Mouse (Mus musculus): ENCODE results near the gene Zfp692. TPM values are rescaled to one million over a fixed set of nuclear protein-coding genes. Genes with fewer than 3 reads are reported as not detected.
"Not testable (repeated sequence)": the region's sequence is repeated elsewhere in the genome, so short reads cannot be mapped to it uniquely, and the experiment has no call there.

The Zfp692 gene
- total RNA-seq, 2 experiments from 2014 or later, result 27.3 to 36.8 TPM

DNA sequence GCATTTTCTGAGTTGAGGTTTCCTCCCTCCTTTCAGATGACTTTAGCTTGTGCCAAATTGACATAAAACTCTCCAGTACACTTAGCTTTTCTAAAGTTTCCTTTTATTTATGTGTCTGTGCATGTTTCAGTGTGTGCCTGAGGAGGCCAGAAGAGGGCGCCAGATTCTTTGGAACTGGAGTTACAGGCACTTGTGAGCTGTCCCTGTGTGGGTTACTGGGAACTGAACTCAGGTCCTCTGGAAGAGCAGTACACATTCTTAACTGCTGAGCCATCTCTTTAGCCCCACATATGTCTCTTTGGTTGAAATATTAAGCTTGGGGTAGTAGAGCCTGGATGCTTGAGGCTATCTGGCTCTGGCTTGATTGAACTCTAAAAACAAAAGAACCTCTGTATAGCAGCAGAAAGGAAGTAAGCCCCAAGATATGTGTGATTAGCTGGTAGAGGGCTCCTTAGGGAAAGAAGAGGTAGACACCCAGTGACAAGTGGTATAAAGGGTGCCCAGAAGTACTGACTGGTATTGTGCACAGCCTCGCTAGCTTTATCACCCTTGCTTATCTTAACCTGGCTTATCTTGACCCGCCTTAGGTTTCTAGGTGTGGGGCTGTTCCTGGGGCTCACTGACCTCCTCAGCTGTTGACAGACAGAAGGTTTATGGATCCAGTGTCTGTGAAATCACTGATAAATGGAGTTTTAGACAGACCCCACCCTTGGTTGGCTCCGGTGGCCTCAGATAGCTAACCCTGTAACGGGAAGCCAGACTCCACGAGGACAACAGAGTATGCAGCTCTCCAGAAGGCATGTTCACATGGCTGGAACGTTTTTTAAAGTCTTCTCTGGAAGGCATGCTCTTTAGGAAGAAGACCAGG lies 46.0 kb downstream of the Zfp692 start:
- peak; percentile 72 for ATAC-seq (replicated peaks; ENCODE audit: poor library complexity)

DNA sequence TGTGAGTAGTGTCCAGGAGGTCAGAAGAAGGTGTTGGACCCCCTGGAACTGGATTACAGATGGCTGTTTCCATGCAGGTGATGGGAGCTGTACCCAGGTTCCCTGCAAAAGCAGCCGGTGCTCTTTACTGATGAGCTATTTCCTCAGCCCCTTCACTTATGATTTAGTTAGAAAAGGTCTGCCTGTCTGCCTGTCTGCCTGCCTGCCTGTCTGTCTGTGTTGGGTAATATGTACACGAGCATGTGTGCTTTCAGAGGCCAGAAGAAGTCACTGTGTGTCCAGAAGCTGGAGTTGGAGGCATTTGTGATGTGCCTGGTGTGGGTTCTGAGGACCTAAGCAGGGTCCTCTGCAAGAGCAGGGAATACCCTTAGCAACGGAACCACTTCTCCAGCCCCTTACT lies 46.8 kb downstream of the Zfp692 start:
- no peak for ATAC-seq (replicated peaks; ENCODE audit: poor library complexity)

DNA sequence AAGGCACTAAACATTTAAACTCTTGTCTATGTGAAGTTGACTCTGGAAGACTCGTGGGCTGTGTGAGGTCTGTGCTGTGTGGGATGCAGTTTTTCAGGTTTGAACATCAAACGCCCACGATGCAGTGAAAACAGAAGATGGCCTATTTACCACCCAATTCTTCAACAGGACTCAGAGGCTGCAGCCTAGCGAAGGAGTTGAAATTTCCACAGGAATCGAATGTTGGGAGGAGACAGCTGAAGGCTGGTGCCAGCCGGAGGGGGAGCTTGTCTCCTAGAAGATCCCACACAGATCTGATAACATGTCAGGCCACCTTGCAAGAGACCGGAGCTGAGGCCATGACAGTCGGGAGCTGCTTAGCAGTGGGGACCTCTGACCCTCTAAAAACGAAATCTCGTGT lies 47.6 kb downstream of the Zfp692 start:
- no peak for ATAC-seq (replicated peaks; ENCODE audit: poor library complexity)

DNA sequence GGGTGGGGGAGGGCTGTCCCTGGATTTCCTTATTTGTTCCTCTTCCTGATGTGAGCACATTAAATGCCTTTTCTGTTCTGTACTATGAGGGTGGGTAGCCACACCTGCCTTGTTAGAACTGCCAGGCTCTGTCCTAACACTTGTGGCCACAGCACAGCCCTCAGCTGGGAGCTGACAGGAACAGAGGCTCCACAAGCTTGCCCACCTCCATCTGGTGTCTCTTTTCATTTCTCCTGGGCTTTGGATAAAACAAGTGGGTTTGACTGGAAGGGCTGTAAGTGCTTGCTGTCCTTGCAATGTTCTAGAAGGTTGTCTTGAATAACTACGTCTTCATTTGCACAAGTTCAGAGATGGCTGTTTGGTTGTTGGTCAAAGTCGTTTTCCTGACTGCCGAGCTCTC lies 48.1 kb downstream of the Zfp692 start:
- no peak for ATAC-seq (replicated peaks; ENCODE audit: poor library complexity)

DNA sequence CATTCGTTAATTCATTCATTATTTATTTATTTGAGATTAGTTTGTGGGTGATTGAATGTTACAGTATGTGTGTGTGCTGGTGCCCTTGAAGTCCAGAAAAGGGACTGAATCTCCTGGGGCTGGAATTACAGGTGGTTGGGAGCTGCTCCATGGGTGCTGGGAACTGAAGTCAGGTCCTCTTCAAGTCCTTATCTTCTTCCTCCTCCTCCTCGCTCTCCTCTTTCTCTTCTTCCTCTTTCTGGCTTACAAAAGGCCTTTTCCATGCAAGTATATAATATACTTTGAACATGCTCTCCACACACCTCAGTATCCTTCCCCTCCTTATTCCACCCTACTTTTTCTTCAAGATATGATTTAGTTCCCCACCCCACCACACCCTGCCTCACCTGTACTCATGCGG lies 50.2 kb downstream of the Zfp692 start:
- ATAC-seq (replicated peaks; ENCODE audit: poor library complexity), result no peak

DNA sequence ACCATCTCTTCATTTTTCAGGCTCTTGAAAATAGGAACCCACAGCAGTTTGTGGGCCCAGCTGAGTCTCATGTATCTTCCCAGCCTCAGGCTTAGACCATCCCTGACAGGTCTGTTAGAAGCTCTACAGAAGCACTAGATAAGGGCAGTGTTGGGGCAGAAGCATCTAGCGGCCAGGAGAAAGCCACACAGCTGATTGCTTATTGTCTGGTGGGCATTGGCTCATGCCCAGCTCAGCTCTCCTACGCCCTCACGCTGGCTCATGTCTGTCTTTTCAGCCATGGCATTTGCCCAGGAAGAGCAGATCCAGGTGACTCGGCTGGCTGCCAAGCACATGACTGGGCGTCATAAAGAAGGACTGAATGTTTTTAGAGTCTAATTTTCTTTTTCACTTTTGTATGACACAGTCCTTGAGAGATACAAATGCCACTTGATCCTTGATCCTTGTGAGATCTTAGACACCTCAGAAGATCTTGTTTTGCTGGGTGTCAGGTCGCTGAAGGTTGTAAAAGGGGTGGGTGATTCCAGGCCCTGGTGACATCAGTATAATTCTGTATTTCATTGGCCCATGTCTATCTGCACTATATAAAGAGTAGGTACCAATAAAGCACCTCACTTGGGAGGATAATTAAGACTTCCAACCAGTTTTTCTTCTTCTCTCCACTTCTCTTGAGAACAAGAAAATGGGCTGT lies 51.1 kb downstream of the Zfp692 start:
- peak; percentile 51 for ATAC-seq (replicated peaks; ENCODE audit: poor library complexity)

DNA sequence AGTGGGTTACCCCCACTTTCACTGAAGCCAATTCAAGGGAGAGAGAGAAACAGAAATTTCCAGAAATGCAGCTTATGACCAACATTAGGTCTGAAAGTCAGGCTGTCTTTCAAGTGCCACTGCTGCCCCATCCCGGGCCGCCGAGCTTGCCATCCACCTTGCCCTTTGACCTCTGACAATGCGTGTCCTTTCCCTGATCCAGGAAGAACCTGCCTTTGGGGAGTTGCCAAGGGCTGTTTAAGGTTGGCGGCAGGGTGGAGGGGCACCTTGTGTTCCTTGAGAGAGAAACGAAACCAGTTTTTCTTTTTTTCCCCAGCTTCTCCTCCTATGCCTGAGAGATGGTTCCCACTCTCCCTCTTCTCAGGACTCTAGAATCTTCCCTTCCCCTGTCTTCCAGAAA lies 55.7 kb downstream of the Zfp692 start:
- ATAC-seq (replicated peaks; ENCODE audit: poor library complexity), result not testable (repeated sequence)

Other genes with a start within 250 kb of the Zfp692 start
- gene Gm12248, start 213.9 kb upstream of the Zfp692 start, total RNA-seq (2015), result not detected in 2 replicates
- not detected in 2 replicates for gene Gm12248, start 213.9 kb upstream of the Zfp692 start, total RNA-seq (2017)
- gene Cnot8, start 202.9 kb upstream of the Zfp692 start, total RNA-seq (2015), result 68.2 and 73.9 TPM in 2 replicates
- 113 and 114 TPM in 2 replicates for gene Cnot8, start 202.9 kb upstream of the Zfp692 start, total RNA-seq (2017)
- gene Gemin5, start 138.5 kb upstream of the Zfp692 start, total RNA-seq (2015), result 18.8 and 19.4 TPM in 2 replicates
- 27.5 and 30.8 TPM in 2 replicates for gene Gemin5, start 138.5 kb upstream of the Zfp692 start, total RNA-seq (2017)
- 76.5 and 83.3 TPM in 2 replicates for gene Mrpl22, start 135.4 kb upstream of the Zfp692 start, total RNA-seq (2015)
- gene Mrpl22, start 135.4 kb upstream of the Zfp692 start, total RNA-seq (2017), result 52.2 and 52.3 TPM in 2 replicates
- 13.4 and 16.3 TPM in 2 replicates for gene Igtp, start 107.5 kb upstream of the Zfp692 start, total RNA-seq (2015)
- gene Igtp, start 107.5 kb upstream of the Zfp692 start, total RNA-seq (2017), result 8.6 and 9.6 TPM in 2 replicates
- 5.7 and 5.8 TPM in 2 replicates for gene Irgm2, start 107.5 kb upstream of the Zfp692 start, total RNA-seq (2015)
- gene Irgm2, start 107.5 kb upstream of the Zfp692 start, total RNA-seq (2017), result 3.9 and 7.1 TPM in 2 replicates
- 5.2 and 6.5 TPM in 2 replicates for gene 4930438A08Rik, start 32.3 kb upstream of the Zfp692 start, total RNA-seq (2015)
- 6.4 and 13.3 TPM in 2 replicates for gene 4930438A08Rik, start 32.3 kb upstream of the Zfp692 start, total RNA-seq (2017)
- 31.0 and 31.6 TPM in 2 replicates for gene Zfp672, start 23.3 kb downstream of the Zfp692 start, total RNA-seq (2015)
- gene Zfp672, start 23.3 kb downstream of the Zfp692 start, total RNA-seq (2017), result 23.2 and 26.4 TPM in 2 replicates
- 2.5 and 4.1 TPM in 2 replicates for gene Sh3bp5l, start 23.7 kb downstream of the Zfp692 start, total RNA-seq (2015)
- gene Sh3bp5l, start 23.7 kb downstream of the Zfp692 start, total RNA-seq (2017), result 12.8 and 31.6 TPM in 2 replicates
- gene Lypd8, start 72.0 kb downstream of the Zfp692 start, total RNA-seq (2015), result not detected in 2 replicates
- not detected in 2 replicates for gene Lypd8, start 72.0 kb downstream of the Zfp692 start, total RNA-seq (2017)
- gene 1810065E05Rik, start 114.0 kb downstream of the Zfp692 start, total RNA-seq (2015), result not detected in 2 replicates
- gene 1810065E05Rik, start 114.0 kb downstream of the Zfp692 start, total RNA-seq (2017), result not detected in 2 replicates
- not detected in 2 replicates for gene Gm12253, start 125.5 kb downstream of the Zfp692 start, total RNA-seq (2015)
- not detected in 2 replicates for gene Gm12253, start 125.5 kb downstream of the Zfp692 start, total RNA-seq (2017)
- gene Lypd9, start 145.9 kb downstream of the Zfp692 start, total RNA-seq (2015), result not detected in 2 replicates
- not detected in 2 replicates for gene Lypd9, start 145.9 kb downstream of the Zfp692 start, total RNA-seq (2017)
- gene Olfr30, start 155.2 kb downstream of the Zfp692 start, total RNA-seq (2015), result not detected in 2 replicates
- gene Olfr30, start 155.2 kb downstream of the Zfp692 start, total RNA-seq (2017), result not detected in 2 replicates
- gene Olfr332, start 185.5 kb downstream of the Zfp692 start, total RNA-seq (2015), result not detected in 2 replicates
- not detected in 2 replicates for gene Olfr332, start 185.5 kb downstream of the Zfp692 start, total RNA-seq (2017)
- not detected in 2 replicates for gene Olfr331, start 195.5 kb downstream of the Zfp692 start, total RNA-seq (2015)
- gene Olfr331, start 195.5 kb downstream of the Zfp692 start, total RNA-seq (2017), result not detected in 2 replicates
- gene Olfr330, start 227.8 kb downstream of the Zfp692 start, total RNA-seq (2015), result not detected in 2 replicates
- not detected in 2 replicates for gene Olfr330, start 227.8 kb downstream of the Zfp692 start, total RNA-seq (2017)
- not detected in 2 replicates for gene Olfr329-ps, start 239.4 kb downstream of the Zfp692 start, total RNA-seq (2015)
- gene Olfr329-ps, start 239.4 kb downstream of the Zfp692 start, total RNA-seq (2017), result not detected in 2 replicates
- gene Olfr328, start 248.6 kb downstream of the Zfp692 start, total RNA-seq (2015), result not detected in 2 replicates
- not detected in 2 replicates for gene Olfr328, start 248.6 kb downstream of the Zfp692 start, total RNA-seq (2017)